Mouse (Mus musculus): ENCODE results near the gene Lsm2. TPM values are rescaled to one million over a fixed set of nuclear protein-coding genes. Genes with fewer than 3 reads are reported as not detected.
A peak's percentile ranks its signal among the peaks of the same experiment; 100 is the strongest.

Lsm2 gene
- polyA plus RNA-seq, 1 experiment: 88.2 TPM

- 26% methylated on average over 10 of the region's 10 CpGs for WGBS
- peaks cover 17% of the 10 kb centered on the region for H3K4me1 ChIP-seq (ENCODE audit: control insufficient read depth, insufficient read depth, low read length)
- no peak overlapping the region for H3K27ac ChIP-seq (ENCODE audit: insufficient read depth, low read depth, low read length)
- no peak for TF ChIP-seq CTCF (conservative IDR thresholded peaks at IDR 0.05; ENCODE audit: insufficient read depth, insufficient read length, low read depth, low read length)
- TF ChIP-seq POLR2A (IDR thresholded peaks at IDR 0.05; ENCODE audit: low read depth, low read length): no peak
- no peaks in the 10 kb centered on the region for H3K27me3 ChIP-seq (replicated peaks; ENCODE audit: control insufficient read depth, insufficient read depth, low read length)
- peak overlapping the region; percentile 99 for H3K4me3 ChIP-seq (ENCODE audit: insufficient read depth, low read depth, low read length)
- DNase-seq: no peak
- H3K36me3 ChIP-seq (ENCODE audit: control insufficient read depth, insufficient read depth, low read length): no peaks in the 10 kb centered on the region
Observed at GRCm38 (mm10) chr17:34950514-34951455, 30.9 kb upstream of the Lsm2 start.

GRCm38 (mm10) chr17:34951636-34952377, 29.9 kb upstream of the Lsm2 start:
- H3K4me1 ChIP-seq (ENCODE audit: control insufficient read depth, insufficient read depth, low read length): peaks cover 9% of the 10 kb centered on the region; the same call in 1 of the 2 replicates
- H3K27me3 ChIP-seq (replicated peaks; ENCODE audit: control insufficient read depth, insufficient read depth, low read length): no peaks in the 10 kb centered on the region
- WGBS: under 1% methylated on average over 29 of the region's 29 CpGs
- no peaks in the 10 kb centered on the region for H3K36me3 ChIP-seq (ENCODE audit: control insufficient read depth, insufficient read depth, low read length)
- H3K4me3 ChIP-seq (ENCODE audit: insufficient read depth, low read depth, low read length): peak overlapping the region; percentile 99
- peak overlapping the region; percentile 85 for H3K27ac ChIP-seq (ENCODE audit: insufficient read depth, low read depth, low read length)
- no peak for DNase-seq
- no peak for TF ChIP-seq CTCF (conservative IDR thresholded peaks at IDR 0.05; ENCODE audit: insufficient read depth, insufficient read length, low read depth, low read length)
- no peak for TF ChIP-seq POLR2A (IDR thresholded peaks at IDR 0.05; ENCODE audit: low read depth, low read length)

GRCm38 (mm10) chr17:34952378-34953040, 29.2 kb upstream of the Lsm2 start:
- no peaks in the 10 kb centered on the region for H3K27me3 ChIP-seq (replicated peaks; ENCODE audit: control insufficient read depth, insufficient read depth, low read length)
- WGBS: under 1% methylated on average over 23 of the region's 23 CpGs
- peaks cover 9% of the 10 kb centered on the region; the same call in 1 of the 2 replicates for H3K4me1 ChIP-seq (ENCODE audit: control insufficient read depth, insufficient read depth, low read length)
- peak overlapping the region; percentile 99 for H3K4me3 ChIP-seq (ENCODE audit: insufficient read depth, low read depth, low read length)
- DNase-seq: peak; percentile 83
- H3K36me3 ChIP-seq (ENCODE audit: control insufficient read depth, insufficient read depth, low read length): no peaks in the 10 kb centered on the region
- peak; percentile 67 for TF ChIP-seq CTCF (conservative IDR thresholded peaks at IDR 0.05; ENCODE audit: insufficient read depth, insufficient read length, low read depth, low read length)
- TF ChIP-seq POLR2A (IDR thresholded peaks at IDR 0.05; ENCODE audit: low read depth, low read length): peak; percentile 84
- peak overlapping the region; percentile 85 for H3K27ac ChIP-seq (ENCODE audit: insufficient read depth, low read depth, low read length)

GRCm38 (mm10) chr17:34953258-34953657, 28.4 kb upstream of the Lsm2 start:
- H3K27me3 ChIP-seq (replicated peaks; ENCODE audit: control insufficient read depth, insufficient read depth, low read length): no peaks in the 10 kb centered on the region
- no peak for TF ChIP-seq CTCF (conservative IDR thresholded peaks at IDR 0.05; ENCODE audit: insufficient read depth, insufficient read length, low read depth, low read length)
- no peak for TF ChIP-seq POLR2A (IDR thresholded peaks at IDR 0.05; ENCODE audit: low read depth, low read length)
- H3K4me1 ChIP-seq (ENCODE audit: control insufficient read depth, insufficient read depth, low read length): peaks cover 9% of the 10 kb centered on the region; the same call in 1 of the 2 replicates
- no peak for DNase-seq
- H3K4me3 ChIP-seq (ENCODE audit: insufficient read depth, low read depth, low read length): no peak overlapping the region
- H3K27ac ChIP-seq (ENCODE audit: insufficient read depth, low read depth, low read length): no peak overlapping the region; the same call in 1 of the 2 replicates
- H3K36me3 ChIP-seq (ENCODE audit: control insufficient read depth, insufficient read depth, low read length): no peaks in the 10 kb centered on the region
- WGBS: 93% methylated on average over 3 of the region's 3 CpGs

- Histone ChIP-seq H3K4me3 (ENCODE audit: insufficient read depth, low read depth, low read length) (no peak overlapping the region), H3K27ac (ENCODE audit: insufficient read depth, low read depth, low read length) (no peak overlapping the region), H3K4me1 (ENCODE audit: control insufficient read depth, insufficient read depth, low read length) (peaks cover 9% of the 10 kb centered on the region; the same call in 1 of the 2 replicates), H3K36me3 (ENCODE audit: control insufficient read depth, insufficient read depth, low read length) (no peaks in the 10 kb centered on the region), H3K27me3 (replicated peaks; ENCODE audit: control insufficient read depth, insufficient read depth, low read length) (no peaks in the 10 kb centered on the region)
- 39% methylated on average over 4 of the region's 4 CpGs for whole genome bisulfite sequencing
- no peak for TF ChIP-seq CTCF (conservative IDR thresholded peaks at IDR 0.05; ENCODE audit: insufficient read depth, insufficient read length, low read depth, low read length)
- TF ChIP-seq POLR2A (IDR thresholded peaks at IDR 0.05; ENCODE audit: low read depth, low read length): no peak
- DNase-seq: peak; percentile 80
Observed at GRCm38 (mm10) chr17:34953904-34954303, 27.8 kb upstream of the Lsm2 start.

GRCm38 (mm10) chr17:34954831-34955230, 26.8 kb upstream of the Lsm2 start:
- DNase-seq: no peak
- no peak overlapping the region for H3K4me3 ChIP-seq (ENCODE audit: insufficient read depth, low read depth, low read length)
- TF ChIP-seq POLR2A (IDR thresholded peaks at IDR 0.05; ENCODE audit: low read depth, low read length): no peak
- TF ChIP-seq CTCF (conservative IDR thresholded peaks at IDR 0.05; ENCODE audit: insufficient read depth, insufficient read length, low read depth, low read length): no peak
- H3K27ac ChIP-seq (ENCODE audit: insufficient read depth, low read depth, low read length): no peak overlapping the region
- no peaks in the 10 kb centered on the region for H3K36me3 ChIP-seq (ENCODE audit: control insufficient read depth, insufficient read depth, low read length)
- WGBS: 87% methylated on average over 4 of the region's 4 CpGs
- peaks cover 9% of the 10 kb centered on the region; the same call in 1 of the 2 replicates for H3K4me1 ChIP-seq (ENCODE audit: control insufficient read depth, insufficient read depth, low read length)
- no peaks in the 10 kb centered on the region for H3K27me3 ChIP-seq (replicated peaks; ENCODE audit: control insufficient read depth, insufficient read depth, low read length)

All from kidney, adult 2 months (tissue).